Mouse (Mus musculus) limb, embryonic 12.5 days (tissue): ENCODE data around the gene Cox8b. TPM values are rescaled to one million over a fixed set of nuclear protein-coding genes. Genes with fewer than 3 reads are reported as not detected.

Experiments
- ATAC-seq: fragments of 200-750 bp; cut with Nextera tagmentation; 2 replicates; pipeline ENCODE4 v1.8.0; 2017; ENCODE audit warnings: low read depth, moderate TSS enrichment; ENCODE audit not compliant: insufficient number of reproducible peaks, insufficient read depth, low FRiP score, low TSS enrichment
- H3K27ac ChIP-seq: fragments of 300-500 bp; sonication (generic); 2 replicates; pipeline ENCODE4 v1.5.1; 2016; ENCODE audit warnings: mild to moderate bottlenecking, moderate library complexity
- H3K27me3 ChIP-seq: fragments of 300-500 bp; sonication (generic); 2 replicates; pipeline ENCODE4 v1.6.1; 2016; ENCODE audit warnings: mild to moderate bottlenecking, moderate library complexity
- H3K36me3 ChIP-seq: fragments of 300-500 bp; sonication (generic); 2 replicates; pipeline ENCODE4 v1.6.1; 2016; ENCODE audit warnings: mild to moderate bottlenecking, moderate library complexity
- H3K4me1 ChIP-seq: fragments of 300-500 bp; sonication (generic); replicated peaks from 2 replicates; pipeline ENCODE4 v1.6.1; 2016
- H3K4me2 ChIP-seq: fragments of 300-500 bp; sonication (generic); 2 replicates; pipeline ENCODE4 v1.6.1; 2016; ENCODE audit warnings: mild to moderate bottlenecking, moderate library complexity
- H3K4me3 ChIP-seq: fragments of 300-500 bp; sonication (generic); replicated peaks from 2 replicates; pipeline ENCODE4 v1.5.1; 2016; ENCODE audit warnings: mild to moderate bottlenecking
- H3K9ac ChIP-seq: fragments of 300-500 bp; sonication (generic); replicated peaks from 2 replicates; pipeline ENCODE4 v1.6.1; 2016; ENCODE audit warnings: mild to moderate bottlenecking, moderate library complexity
- H3K9me3 ChIP-seq: fragments of 300-500 bp; sonication (generic); 2 replicates; pipeline ENCODE4 v1.6.1; 2016; ENCODE audit warnings: mild to moderate bottlenecking, moderate library complexity
- WGBS: fragments of 180-500 bp; shearing (Covaris S2); methylation state at CpG from one replicate; pipeline ENCODE4 v1.1.7; 2016; 5-methylcytosine and 5-hydroxymethylcytosine counted together
- polyA plus RNA-seq: library from polyadenylated mRNA; unstranded; fragments of >200 nt; fragmentation: Nextera tagmentation; extraction: Ambion mirVana; gene quantifications from 2 replicates; pipeline ENCODE4 v1.2.1, GENCODE M21; 2016

The Cox8b gene
- polyA plus RNA-seq, 1 experiment from 2014 or later = 1.9 TPM

- H3K9me3 ChIP-seq = no peaks in the 10 kb centered on the region
- no peak overlapping the region for H3K27ac ChIP-seq
- no peak for ATAC-seq
- H3K36me3 ChIP-seq = peaks cover 73% of the 10 kb centered on the region
- no peak overlapping the region for H3K9ac ChIP-seq
- H3K4me2 ChIP-seq = no peak overlapping the region
- no peaks in the 10 kb centered on the region for H3K27me3 ChIP-seq
- H3K4me3 ChIP-seq = no peak overlapping the region
- H3K4me1 ChIP-seq = peaks cover 16% of the 10 kb centered on the region
- 85% methylated on average over 5 of the region's 5 CpGs for WGBS
These were observed 39.5 kb downstream of the Cox8b start for GRCm38 (mm10) chr7:140860728-140861127.

- ATAC-seq = no peak
- H3K4me3 ChIP-seq = no peak overlapping the region
- H3K4me2 ChIP-seq = no peak overlapping the region
- H3K9ac ChIP-seq = no peak overlapping the region
- peaks cover 23% of the 10 kb centered on the region for H3K4me1 ChIP-seq
- 71% methylated on average over 6 of the region's 6 CpGs for WGBS
- H3K27ac ChIP-seq = no peak overlapping the region
- H3K27me3 ChIP-seq = no peaks in the 10 kb centered on the region
- H3K36me3 ChIP-seq = peaks cover 68% of the 10 kb centered on the region
- no peaks in the 10 kb centered on the region for H3K9me3 ChIP-seq
These were observed 40.2 kb downstream of the Cox8b start for GRCm38 (mm10) chr7:140859997-140860396.

- H3K9me3 ChIP-seq = no peaks in the 10 kb centered on the region
- WGBS = 94% methylated on average over 8 of the region's 8 CpGs
- no peaks in the 10 kb centered on the region for H3K27me3 ChIP-seq
- ATAC-seq = no peak
- H3K4me1 ChIP-seq = peaks cover 25% of the 10 kb centered on the region
- peak overlapping the region; percentile 75 for H3K4me3 ChIP-seq
- H3K9ac ChIP-seq = no peak overlapping the region
- peaks cover 65% of the 10 kb centered on the region for H3K36me3 ChIP-seq
- H3K4me2 ChIP-seq = peak overlapping the region; percentile 100
- no peak overlapping the region for H3K27ac ChIP-seq
These were observed 41.5 kb downstream of the Cox8b start for GRCm38 (mm10) chr7:140858746-140859145.

GRCm38 (mm10) chr7:140857550-140858505 is 42.4 kb downstream of the Cox8b start, which contains the start of gene Bet1l:
Gene Bet1l (minus strand): TSS chr7:140857577.
- WGBS = 40% methylated on average over 40 of the region's 40 CpGs
- peak within 1 kb of the TSS; percentile 90 for H3K9ac ChIP-seq

GRCm38 (mm10) chr7:140856785-140857549 is 43.3 kb downstream of the Cox8b start, which contains the start of gene Ric8a:
Gene Ric8a (plus strand): TSS chr7:140856957.
- peak within 1 kb of the TSS; percentile 82 for H3K27ac ChIP-seq
- H3K4me2 ChIP-seq = peak within 1 kb of the TSS; percentile 100
- no peaks in the 10 kb centered on the region for H3K27me3 ChIP-seq
- H3K36me3 ChIP-seq = peaks cover 66% of the 10 kb centered on the region
- peak within 1 kb of the TSS; percentile 90 for H3K9ac ChIP-seq
- under 1% methylated on average over 50 of the region's 50 CpGs for WGBS
- H3K4me3 ChIP-seq = peak within 1 kb of the TSS; percentile 75
- peaks cover 25% of the 10 kb centered on the region for H3K4me1 ChIP-seq
- no peaks in the 10 kb centered on the region for H3K9me3 ChIP-seq
- peak; percentile 79 for ATAC-seq

More at GRCm38 (mm10) chr7:140857550-140858505, 42.4 kb downstream of the Cox8b start, which contains the start of gene Bet1l:
- peak; percentile 38 for ATAC-seq
- Histone ChIP-seq H3K27me3 (no peaks in the 10 kb centered on the region), H3K36me3 (peaks cover 66% of the 10 kb centered on the region), H3K4me1 (peaks cover 25% of the 10 kb centered on the region), H3K27ac (peak within 1 kb of the TSS; percentile 82), H3K9me3 (no peaks in the 10 kb centered on the region), H3K4me2 (peak within 1 kb of the TSS; percentile 100), H3K4me3 (peak within 1 kb of the TSS; percentile 75)

GRCm38 (mm10) chr7:140855860-140856784 is 44.1 kb downstream of the Cox8b start, which contains the start of gene Gm45785:
Gene Gm45785 (minus strand): TSS chr7:140856331.
- H3K27ac ChIP-seq = peak within 1 kb of the TSS; percentile 82
- 1% methylated on average over 51 of the region's 51 CpGs for WGBS
- H3K4me3 ChIP-seq = peak within 1 kb of the TSS; percentile 75
- H3K4me2 ChIP-seq = peak within 1 kb of the TSS; percentile 100
- H3K9me3 ChIP-seq = no peaks in the 10 kb centered on the region
- H3K27me3 ChIP-seq = no peaks in the 10 kb centered on the region
- peaks cover 65% of the 10 kb centered on the region for H3K36me3 ChIP-seq
- H3K9ac ChIP-seq = peak within 1 kb of the TSS; percentile 90
- peaks cover 25% of the 10 kb centered on the region for H3K4me1 ChIP-seq
- ATAC-seq = peak; percentile 74

GRCm38 (mm10) chr7:140855181-140855580 is 45.1 kb downstream of the Cox8b start:
- Histone ChIP-seq H3K4me1 (peaks cover 25% of the 10 kb centered on the region), H3K9ac (peak overlapping the region; percentile 90), H3K27me3 (no peaks in the 10 kb centered on the region), H3K27ac (no peak overlapping the region), H3K4me3 (peak overlapping the region; percentile 75), H3K9me3 (no peaks in the 10 kb centered on the region), H3K4me2 (peak overlapping the region; percentile 100), H3K36me3 (peaks cover 57% of the 10 kb centered on the region)
- no peak for ATAC-seq
- 72% methylated on average over 9 of the region's 9 CpGs for WGBS

GRCm38 (mm10) chr7:140854483-140854882 is 45.8 kb downstream of the Cox8b start:
- Histone ChIP-seq H3K27me3 (no peaks in the 10 kb centered on the region), H3K9ac (peak overlapping the region; percentile 90; the same call in 1 of the 2 replicates), H3K9me3 (no peaks in the 10 kb centered on the region), H3K4me2 (no peak overlapping the region), H3K36me3 (peaks cover 50% of the 10 kb centered on the region), H3K4me1 (peaks cover 25% of the 10 kb centered on the region), H3K4me3 (no peak overlapping the region), H3K27ac (no peak overlapping the region)
- ATAC-seq = no peak
- WGBS = 92% methylated on average over 18 of the region's 18 CpGs

- H3K9me3 ChIP-seq = no peaks in the 10 kb centered on the region
- no peak overlapping the region for H3K4me3 ChIP-seq
- H3K4me2 ChIP-seq = no peak overlapping the region
- ATAC-seq = no peak
- H3K9ac ChIP-seq = no peak overlapping the region
- WGBS = 87% methylated on average over 9 of the region's 9 CpGs
- no peaks in the 10 kb centered on the region for H3K27me3 ChIP-seq
- no peak overlapping the region for H3K27ac ChIP-seq
- H3K36me3 ChIP-seq = peaks cover 39% of the 10 kb centered on the region
- peaks cover 18% of the 10 kb centered on the region for H3K4me1 ChIP-seq
These were observed 46.9 kb downstream of the Cox8b start for GRCm38 (mm10) chr7:140853386-140853785.

GRCm38 (mm10) chr7:140851916-140852315 is 48.3 kb downstream of the Cox8b start:
- Histone ChIP-seq H3K9ac (no peak overlapping the region), H3K36me3 (peaks cover 35% of the 10 kb centered on the region), H3K4me2 (no peak overlapping the region), H3K27ac (no peak overlapping the region), H3K4me1 (peaks cover 9% of the 10 kb centered on the region), H3K4me3 (no peak overlapping the region), H3K9me3 (no peaks in the 10 kb centered on the region), H3K27me3 (peaks cover 5% of the 10 kb centered on the region; the same call in 1 of the 2 replicates)
- WGBS = 97% methylated on average over 4 of the region's 4 CpGs
- ATAC-seq = no peak
